Mouse (Mus musculus): ENCODE data around the gene Olfr667. TPM values are rescaled to one million over a fixed set of nuclear protein-coding genes. Genes with fewer than 3 reads are reported as not detected.
"Not testable (repeated sequence)": the region's sequence is repeated elsewhere in the genome, so short reads cannot be mapped to it uniquely, and the experiment has no call there.

The Olfr667 gene
- polyA plus RNA-seq (2015; fragmentation: Nextera tagmentation; extraction: Ambion mirVana) = not detected in 2 replicates

- ATAC-seq = no peak
- no peak within 1 kb of the TSS for H3K9ac ChIP-seq
- no peaks in the 10 kb centered on the region for H3K36me3 ChIP-seq
- no peak within 1 kb of the TSS for H3K27ac ChIP-seq
- no peak within 1 kb of the TSS for H3K4me2 ChIP-seq (replicated peaks)
- no peaks in the 10 kb centered on the region for H3K27me3 ChIP-seq (replicated peaks)
- H3K4me3 ChIP-seq (replicated peaks) = no peak within 1 kb of the TSS
- no peaks in the 10 kb centered on the region for H3K4me1 ChIP-seq (replicated peaks)
- no peaks in the 10 kb centered on the region for H3K9me3 ChIP-seq
- 80% methylated on average over 1 of the region's 1 CpGs for WGBS
Measured at GRCm38 (mm10) chr7:104921382-104921781, at the start of gene Olfr667. TSS of gene Olfr667 (minus strand) at chr7:104921482.

GRCm38 (mm10) chr7:104962520-104962919, 41.2 kb upstream of the Olfr667 start, which contains the start of gene Olfr670:
TSS of gene Olfr670 (minus strand) at chr7:104962620.
- H3K27me3 ChIP-seq (replicated peaks) = no peaks in the 10 kb centered on the region
- H3K36me3 ChIP-seq = no peaks in the 10 kb centered on the region
- no peaks in the 10 kb centered on the region for H3K9me3 ChIP-seq
- no peaks in the 10 kb centered on the region for H3K4me1 ChIP-seq (replicated peaks)
- no peak for ATAC-seq
- no peak within 1 kb of the TSS for H3K4me3 ChIP-seq (replicated peaks)
- no peak within 1 kb of the TSS for H3K9ac ChIP-seq
- H3K4me2 ChIP-seq (replicated peaks) = no peak within 1 kb of the TSS
- H3K27ac ChIP-seq = no peak within 1 kb of the TSS
- 54% methylated on average over 1 of the region's 1 CpGs for WGBS

- not testable (repeated sequence) for H3K4me3 ChIP-seq (replicated peaks); ATAC-seq; H3K9me3 ChIP-seq; H3K9ac ChIP-seq; H3K36me3 ChIP-seq; H3K4me1 ChIP-seq (replicated peaks); H3K27ac ChIP-seq; H3K4me2 ChIP-seq (replicated peaks); H3K27me3 ChIP-seq (replicated peaks)
- 94% methylated on average over 16 of the region's 16 CpGs for WGBS
Measured at GRCm38 (mm10) chr7:104950234-104950633, 29.0 kb upstream of the Olfr667 start.

GRCm38 (mm10) chr7:104933940-104934339, 12.7 kb upstream of the Olfr667 start, which contains the start of gene Olfr669:
TSS of gene Olfr669 (plus strand) at chr7:104934240.
- no peak for ATAC-seq
- Histone ChIP-seq H3K9ac (no peak within 1 kb of the TSS), H3K36me3 (no peaks in the 10 kb centered on the region), H3K27me3 (replicated peaks) (no peaks in the 10 kb centered on the region), H3K27ac (no peak within 1 kb of the TSS), H3K9me3 (no peaks in the 10 kb centered on the region), H3K4me1 (replicated peaks) (no peaks in the 10 kb centered on the region), H3K4me3 (replicated peaks) (no peak within 1 kb of the TSS), H3K4me2 (replicated peaks) (no peak within 1 kb of the TSS)
- 67% methylated on average over 1 of the region's 1 CpGs for WGBS

GRCm38 (mm10) chr7:104927957-104928356, 6.7 kb upstream of the Olfr667 start, which contains the start of gene Olfr668:
TSS of gene Olfr668 (minus strand) at chr7:104928057.
- Histone ChIP-seq H3K4me3 (replicated peaks) (no peak within 1 kb of the TSS), H3K27me3 (replicated peaks) (no peaks in the 10 kb centered on the region), H3K9me3 (no peaks in the 10 kb centered on the region), H3K36me3 (no peaks in the 10 kb centered on the region), H3K4me2 (replicated peaks) (no peak within 1 kb of the TSS), H3K27ac (no peak within 1 kb of the TSS), H3K4me1 (replicated peaks) (no peaks in the 10 kb centered on the region), H3K9ac (no peak within 1 kb of the TSS)
- WGBS = 82% methylated on average over 1 of the region's 1 CpGs
- no peak for ATAC-seq

- Histone ChIP-seq H3K4me3 (replicated peaks) (no peak within 1 kb of the TSS), H3K27ac (no peak within 1 kb of the TSS), H3K4me2 (replicated peaks) (no peak within 1 kb of the TSS), H3K9me3 (no peaks in the 10 kb centered on the region), H3K27me3 (replicated peaks) (no peaks in the 10 kb centered on the region), H3K9ac (no peak within 1 kb of the TSS), H3K36me3 (no peaks in the 10 kb centered on the region), H3K4me1 (replicated peaks) (no peaks in the 10 kb centered on the region)
- ATAC-seq = no peak
- WGBS = 85% methylated on average over 2 of the region's 2 CpGs
Measured at GRCm38 (mm10) chr7:104895852-104896251, 25.4 kb downstream of the Olfr667 start, which contains the start of gene Olfr666. TSS of gene Olfr666 (minus strand) at chr7:104895952.

GRCm38 (mm10) chr7:104877731-104878130, 43.6 kb downstream of the Olfr667 start, which contains the start of gene Olfr665:
TSS of gene Olfr665 (plus strand) at chr7:104878031.
- H3K4me1 ChIP-seq (replicated peaks) = no peaks in the 10 kb centered on the region
- no peak within 1 kb of the TSS for H3K4me2 ChIP-seq (replicated peaks)
- H3K4me3 ChIP-seq (replicated peaks) = no peak within 1 kb of the TSS
- no peak for ATAC-seq
- H3K9me3 ChIP-seq = no peaks in the 10 kb centered on the region
- WGBS = 37% methylated on average over 1 of the region's 1 CpGs
- H3K36me3 ChIP-seq = no peaks in the 10 kb centered on the region
- no peaks in the 10 kb centered on the region for H3K27me3 ChIP-seq (replicated peaks)
- H3K9ac ChIP-seq = no peak within 1 kb of the TSS
- no peak within 1 kb of the TSS for H3K27ac ChIP-seq

Other genes starting within 250 kb of the Olfr667 start
- gene Olfr661, start 235.0 kb downstream of the Olfr667 start, polyA plus RNA-seq (2015; fragmentation: Nextera tagmentation; extraction: Ambion mirVana) = not detected in 2 replicates
- gene Usp17le, start 144.0 kb downstream of the Olfr667 start, polyA plus RNA-seq (2015; fragmentation: Nextera tagmentation; extraction: Ambion mirVana) = not detected in 2 replicates
- gene Usp17lb, start 78.9 kb downstream of the Olfr667 start, polyA plus RNA-seq (2015; fragmentation: Nextera tagmentation; extraction: Ambion mirVana) = not detected in 2 replicates
- gene Usp17la, start 64.5 kb downstream of the Olfr667 start, polyA plus RNA-seq (2015; fragmentation: Nextera tagmentation; extraction: Ambion mirVana) = not detected in 2 replicates
- gene Olfr665, start 43.5 kb downstream of the Olfr667 start, polyA plus RNA-seq (2015; fragmentation: Nextera tagmentation; extraction: Ambion mirVana) = not detected in 2 replicates
- gene Olfr666, start 25.5 kb downstream of the Olfr667 start, polyA plus RNA-seq (2015; fragmentation: Nextera tagmentation; extraction: Ambion mirVana) = not detected in 2 replicates
- not detected in 2 replicates for gene Olfr668, start 6.6 kb upstream of the Olfr667 start, polyA plus RNA-seq (2015; fragmentation: Nextera tagmentation; extraction: Ambion mirVana)
- gene Olfr669, start 12.8 kb upstream of the Olfr667 start, polyA plus RNA-seq (2015; fragmentation: Nextera tagmentation; extraction: Ambion mirVana) = not detected in 2 replicates
- not detected in 2 replicates for gene Olfr670, start 41.1 kb upstream of the Olfr667 start, polyA plus RNA-seq (2015; fragmentation: Nextera tagmentation; extraction: Ambion mirVana)
- not detected in 2 replicates for gene Olfr671, start 57.6 kb upstream of the Olfr667 start, polyA plus RNA-seq (2015; fragmentation: Nextera tagmentation; extraction: Ambion mirVana)
- not detected in 2 replicates for gene Olfr672, start 80.5 kb upstream of the Olfr667 start, polyA plus RNA-seq (2015; fragmentation: Nextera tagmentation; extraction: Ambion mirVana)
- not detected in 2 replicates for gene Olfr675, start 107.0 kb upstream of the Olfr667 start, polyA plus RNA-seq (2015; fragmentation: Nextera tagmentation; extraction: Ambion mirVana)
- gene Olfr676, start 111.2 kb upstream of the Olfr667 start, polyA plus RNA-seq (2015; fragmentation: Nextera tagmentation; extraction: Ambion mirVana) = not detected in 2 replicates
- gene Olfr677, start 129.9 kb upstream of the Olfr667 start, polyA plus RNA-seq (2015; fragmentation: Nextera tagmentation; extraction: Ambion mirVana) = not detected in 2 replicates
- gene Olfr678, start 143.0 kb upstream of the Olfr667 start, polyA plus RNA-seq (2015; fragmentation: Nextera tagmentation; extraction: Ambion mirVana) = not detected in 2 replicates
- gene Olfr679, start 159.7 kb upstream of the Olfr667 start, polyA plus RNA-seq (2015; fragmentation: Nextera tagmentation; extraction: Ambion mirVana) = not detected in 2 replicates
- not detected in 2 replicates for gene Olfr680-ps1, start 171.3 kb upstream of the Olfr667 start, polyA plus RNA-seq (2015; fragmentation: Nextera tagmentation; extraction: Ambion mirVana)
- not detected in 2 replicates for gene Olfr681, start 195.4 kb upstream of the Olfr667 start, polyA plus RNA-seq (2015; fragmentation: Nextera tagmentation; extraction: Ambion mirVana)
- not detected in 2 replicates for gene Olfr683, start 225.5 kb upstream of the Olfr667 start, polyA plus RNA-seq (2015; fragmentation: Nextera tagmentation; extraction: Ambion mirVana)
- not detected in 2 replicates for gene Olfr684, start 242.2 kb upstream of the Olfr667 start, polyA plus RNA-seq (2015; fragmentation: Nextera tagmentation; extraction: Ambion mirVana)